Mouse (Mus musculus) kidney, adult 2 months (tissue): ENCODE measurements around the gene Tfe3.

Experiments
- CTCF ChIP-seq: fragments of 200-500 bp; conservative IDR thresholded peaks from 2 replicates; pipeline ENCODE4 v1.5.1; 2011; ENCODE audit warnings: low read depth, mild to moderate bottlenecking, control low read depth, low read length, moderate library complexity, mixed read lengths; ENCODE audit not compliant: insufficient read depth, insufficient read length
- POLR2A ChIP-seq: fragments of 200-500 bp; IDR thresholded peaks from one replicate; pipeline ENCODE4 v1.6.1; 2011; ENCODE audit warnings: low read depth, low read length, control low read depth

GRCm38 (mm10) chrX:7725841-7726240, 36.5 kb upstream of the Tfe3 start:
- TF ChIP-seq CTCF: no peak
- no peak for TF ChIP-seq POLR2A
